Mouse (Mus musculus) limb, embryonic 12.5 days (tissue): ENCODE data around the gene Rhot2. TPM values are rescaled to one million over a fixed set of nuclear protein-coding genes. Genes with fewer than 3 reads are reported as not detected.

Experiments used
- ATAC-seq: fragments of 200-750 bp; cut with Nextera tagmentation; 2 replicates; pipeline ENCODE4 v1.8.0; 2017; ENCODE audit warnings: low read depth, moderate TSS enrichment; ENCODE audit not compliant: insufficient number of reproducible peaks, insufficient read depth, low FRiP score, low TSS enrichment
- H3K27ac ChIP-seq: fragments of 300-500 bp; sonication (generic); 2 replicates; pipeline ENCODE4 v1.5.1; 2016; ENCODE audit warnings: mild to moderate bottlenecking, moderate library complexity
- H3K27me3 ChIP-seq: fragments of 300-500 bp; sonication (generic); 2 replicates; pipeline ENCODE4 v1.6.1; 2016; ENCODE audit warnings: mild to moderate bottlenecking, moderate library complexity
- H3K36me3 ChIP-seq: fragments of 300-500 bp; sonication (generic); 2 replicates; pipeline ENCODE4 v1.6.1; 2016; ENCODE audit warnings: mild to moderate bottlenecking, moderate library complexity
- H3K4me1 ChIP-seq: fragments of 300-500 bp; sonication (generic); replicated peaks from 2 replicates; pipeline ENCODE4 v1.6.1; 2016
- H3K4me2 ChIP-seq: fragments of 300-500 bp; sonication (generic); 2 replicates; pipeline ENCODE4 v1.6.1; 2016; ENCODE audit warnings: mild to moderate bottlenecking, moderate library complexity
- H3K4me3 ChIP-seq: fragments of 300-500 bp; sonication (generic); replicated peaks from 2 replicates; pipeline ENCODE4 v1.5.1; 2016; ENCODE audit warnings: mild to moderate bottlenecking
- H3K9ac ChIP-seq: fragments of 300-500 bp; sonication (generic); replicated peaks from 2 replicates; pipeline ENCODE4 v1.6.1; 2016; ENCODE audit warnings: mild to moderate bottlenecking, moderate library complexity
- H3K9me3 ChIP-seq: fragments of 300-500 bp; sonication (generic); 2 replicates; pipeline ENCODE4 v1.6.1; 2016; ENCODE audit warnings: mild to moderate bottlenecking, moderate library complexity
- WGBS: fragments of 180-500 bp; shearing (Covaris S2); methylation state at CpG from one replicate; pipeline ENCODE4 v1.1.7; 2016; 5-methylcytosine and 5-hydroxymethylcytosine counted together
- polyA plus RNA-seq: library from polyadenylated mRNA; unstranded; fragments of >200 nt; fragmentation: Nextera tagmentation; extraction: Ambion mirVana; gene quantifications from 2 replicates; pipeline ENCODE4 v1.2.1, GENCODE M21; 2016

Rhot2 gene
- polyA plus RNA-seq, 1 experiment from 2014 or later: 23.6 TPM

GRCm38 (mm10) chr17:25825984-25826570 lies 18.6 kb downstream of the Rhot2 start:
- H3K9me3 ChIP-seq: no peaks in the 10 kb centered on the region
- no peak overlapping the region for H3K9ac ChIP-seq
- H3K4me3 ChIP-seq: no peak overlapping the region
- H3K4me1 ChIP-seq: peaks cover 42% of the 10 kb centered on the region
- H3K27ac ChIP-seq: no peak overlapping the region
- peaks cover 13% of the 10 kb centered on the region for H3K27me3 ChIP-seq
- H3K4me2 ChIP-seq: no peak overlapping the region
- 93% methylated on average over 27 of the region's 27 CpGs for WGBS
- no peak for ATAC-seq
- peaks cover 44% of the 10 kb centered on the region for H3K36me3 ChIP-seq

DNA sequence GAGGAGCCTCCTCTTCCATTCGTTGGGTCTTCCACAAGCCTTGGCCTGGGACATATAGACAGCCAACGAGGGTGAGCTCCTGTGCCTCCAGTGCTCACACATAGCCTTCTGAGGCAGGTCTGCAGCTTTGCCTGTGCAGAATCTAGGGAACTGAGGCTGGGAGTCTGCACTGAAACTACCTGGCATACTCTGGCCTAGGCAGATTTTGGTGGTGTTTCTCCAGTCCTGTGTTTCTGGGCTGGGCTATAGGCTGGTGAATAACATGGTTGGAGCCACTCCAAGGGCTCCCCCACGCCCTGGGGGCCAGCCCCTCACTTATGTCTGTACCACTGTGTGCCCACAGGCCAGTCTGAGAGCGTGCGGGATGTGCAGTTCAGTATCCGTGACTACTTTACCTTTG lies 19.3 kb downstream of the Rhot2 start:
- ATAC-seq: no peak
- no peak overlapping the region for H3K4me3 ChIP-seq
- WGBS: 93% methylated on average over 6 of the region's 6 CpGs
- H3K27me3 ChIP-seq: peaks cover 20% of the 10 kb centered on the region
- no peak overlapping the region for H3K9ac ChIP-seq
- no peaks in the 10 kb centered on the region for H3K9me3 ChIP-seq
- no peak overlapping the region for H3K4me2 ChIP-seq
- H3K4me1 ChIP-seq: peaks cover 36% of the 10 kb centered on the region
- peaks cover 36% of the 10 kb centered on the region for H3K36me3 ChIP-seq
- H3K27ac ChIP-seq: no peak overlapping the region

DNA sequence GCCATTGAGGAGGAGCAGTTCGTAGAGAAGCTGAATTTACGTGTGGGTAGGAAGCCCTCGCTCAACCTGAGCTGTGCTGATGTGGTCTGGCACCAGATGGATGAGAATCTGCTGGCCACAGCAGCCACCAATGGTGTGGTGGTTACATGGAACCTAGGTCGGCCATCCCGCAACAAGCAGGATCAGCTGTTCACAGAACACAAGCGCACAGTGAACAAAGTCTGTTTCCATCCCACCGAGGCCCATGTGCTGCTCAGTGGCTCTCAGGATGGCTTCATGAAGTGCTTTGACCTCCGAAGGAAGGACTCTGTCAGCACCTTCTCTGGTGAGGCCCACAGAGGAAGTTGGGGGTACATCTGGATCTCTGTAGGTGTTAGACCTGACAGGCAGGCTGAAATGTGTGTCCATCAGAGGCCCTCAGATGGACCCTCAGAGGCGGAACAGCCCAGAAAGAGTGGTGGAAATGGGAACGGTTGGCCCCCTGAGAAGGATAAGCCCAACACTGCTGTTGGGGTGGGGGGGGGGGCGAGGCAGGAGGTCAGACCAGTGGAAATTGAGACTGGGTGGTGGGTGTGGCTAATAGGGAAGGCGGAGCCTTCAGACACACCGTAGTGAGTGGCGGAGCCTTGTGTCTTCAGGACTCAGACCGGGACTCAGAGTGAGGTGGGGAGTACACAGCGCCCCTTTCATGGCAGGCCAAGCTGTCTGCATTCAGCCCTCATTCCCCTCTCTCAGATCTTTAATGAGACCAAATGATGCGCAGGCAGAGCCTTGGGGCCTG lies 20.1 kb downstream of the Rhot2 start:
- H3K4me1 ChIP-seq: peaks cover 29% of the 10 kb centered on the region
- WGBS: 74% methylated on average over 17 of the region's 17 CpGs
- H3K36me3 ChIP-seq: peaks cover 29% of the 10 kb centered on the region

GRCm38 (mm10) chr17:25823452-25823851 lies 21.2 kb downstream of the Rhot2 start, which contains the start of gene Wdr24:
TSS of gene Wdr24 (plus strand) at chr17:25823627.
- peaks cover 28% of the 10 kb centered on the region for H3K36me3 ChIP-seq
- H3K9me3 ChIP-seq: no peaks in the 10 kb centered on the region
- H3K27ac ChIP-seq: 0 out of 2 replicates have a peak within 1 kb of the TSS, but pooled peaks have one; percentile 20
- peak within 1 kb of the TSS; percentile 83 for H3K4me2 ChIP-seq
- H3K4me1 ChIP-seq: peaks cover 25% of the 10 kb centered on the region
- under 1% methylated on average over 18 of the region's 18 CpGs for WGBS
- ATAC-seq: 0 out of 2 replicates have a peak, but pooled peaks have one; percentile 23
- peak within 1 kb of the TSS; percentile 55 for H3K9ac ChIP-seq
- peak within 1 kb of the TSS; percentile 53 for H3K4me3 ChIP-seq
- peaks cover 38% of the 10 kb centered on the region for H3K27me3 ChIP-seq

More for the DNA sequence above, 20.1 kb downstream of the Rhot2 start:
- Histone ChIP-seq H3K9ac (peak overlapping the region; percentile 55), H3K4me3 (peak overlapping the region; percentile 53), H3K9me3 (no peaks in the 10 kb centered on the region), H3K4me2 (peak overlapping the region; percentile 83), H3K27me3 (peaks cover 27% of the 10 kb centered on the region), H3K27ac (no peak overlapping the region)
- no peak for ATAC-seq

DNA sequence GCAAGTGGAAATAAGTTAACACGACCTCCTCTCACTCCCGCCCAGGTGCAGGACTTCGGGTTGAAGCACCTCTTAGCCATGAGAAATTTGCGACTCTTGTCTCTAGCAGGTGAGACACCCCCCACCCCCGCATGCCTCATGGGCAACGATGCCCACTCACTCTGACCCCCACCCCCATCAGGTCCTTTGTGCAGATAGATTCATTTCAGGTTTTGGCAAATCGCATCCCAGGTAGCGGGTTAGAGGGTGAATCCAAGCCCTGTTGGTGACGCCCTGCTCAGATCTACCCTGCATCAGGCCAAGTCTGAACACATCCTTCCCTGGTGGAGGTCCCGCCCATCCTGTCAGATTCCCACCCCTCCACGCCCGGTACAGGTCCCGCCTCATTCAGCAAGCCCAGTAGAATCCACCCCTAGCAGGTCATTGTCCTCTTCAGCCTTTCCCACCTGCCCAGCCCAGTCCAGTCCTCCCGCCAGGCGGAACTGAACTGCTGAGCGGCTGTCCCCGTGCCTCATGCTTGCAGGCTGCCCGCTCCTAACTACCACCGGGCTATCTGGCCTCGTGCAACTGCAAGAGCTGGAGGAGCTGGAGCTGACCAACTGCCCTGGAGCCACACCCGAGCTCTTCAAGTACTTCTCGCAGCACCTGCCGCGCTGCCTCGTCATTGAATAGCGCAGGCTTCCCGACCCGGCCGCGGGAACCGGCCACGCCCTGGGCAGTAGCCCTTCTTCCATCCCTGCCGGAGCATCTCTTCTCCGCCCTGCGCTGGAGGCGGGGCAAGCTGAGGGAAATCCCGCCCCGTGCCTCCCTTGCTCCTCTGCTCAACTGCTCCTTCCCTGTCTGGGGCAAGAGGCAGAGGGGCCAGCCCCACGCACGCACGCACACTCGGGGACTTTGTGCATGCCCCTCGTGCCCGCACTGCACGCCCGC lies 25.5 kb downstream of the Rhot2 start:
- H3K27me3 ChIP-seq: peaks cover 72% of the 10 kb centered on the region
- no peaks in the 10 kb centered on the region for H3K9me3 ChIP-seq
- H3K9ac ChIP-seq: no peak overlapping the region; the same call in 1 of the 2 replicates
- H3K36me3 ChIP-seq: no peaks in the 10 kb centered on the region
- H3K4me1 ChIP-seq: peaks cover 4% of the 10 kb centered on the region
- peak overlapping the region; percentile 28 for H3K4me2 ChIP-seq
- WGBS: 6% methylated on average over 46 of the region's 46 CpGs
- no peak for ATAC-seq
- H3K27ac ChIP-seq: no peak overlapping the region
- peak overlapping the region; percentile 14; the same call in 1 of the 2 replicates for H3K4me3 ChIP-seq

DNA sequence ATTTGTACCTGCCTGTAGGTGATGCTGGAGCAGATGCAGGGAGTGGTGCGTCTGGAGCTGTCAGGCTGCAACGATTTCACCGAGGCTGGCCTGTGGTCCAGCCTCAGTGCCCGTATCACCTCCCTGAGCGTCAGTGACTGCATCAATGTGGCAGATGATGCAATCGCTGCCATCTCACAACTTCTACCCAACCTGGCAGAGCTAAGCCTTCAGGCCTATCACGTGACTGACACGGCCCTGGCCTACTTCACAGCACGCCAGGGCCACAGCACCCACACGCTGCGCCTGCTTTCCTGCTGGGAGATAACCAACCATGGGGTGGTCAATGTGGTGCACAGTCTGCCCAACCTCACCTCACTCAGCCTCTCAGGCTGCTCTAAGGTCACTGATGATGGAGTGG lies 27.0 kb downstream of the Rhot2 start:
- H3K27ac ChIP-seq: no peak overlapping the region
- H3K4me3 ChIP-seq: no peak overlapping the region
- peaks cover 84% of the 10 kb centered on the region for H3K27me3 ChIP-seq
- no peaks in the 10 kb centered on the region for H3K9me3 ChIP-seq
- 80% methylated on average over 11 of the region's 11 CpGs for WGBS
- no peak overlapping the region for H3K4me2 ChIP-seq
- no peaks in the 10 kb centered on the region for H3K36me3 ChIP-seq
- H3K9ac ChIP-seq: no peak overlapping the region
- no peak for ATAC-seq
- H3K4me1 ChIP-seq: no peaks in the 10 kb centered on the region; the same call in 1 of the 2 replicates

DNA sequence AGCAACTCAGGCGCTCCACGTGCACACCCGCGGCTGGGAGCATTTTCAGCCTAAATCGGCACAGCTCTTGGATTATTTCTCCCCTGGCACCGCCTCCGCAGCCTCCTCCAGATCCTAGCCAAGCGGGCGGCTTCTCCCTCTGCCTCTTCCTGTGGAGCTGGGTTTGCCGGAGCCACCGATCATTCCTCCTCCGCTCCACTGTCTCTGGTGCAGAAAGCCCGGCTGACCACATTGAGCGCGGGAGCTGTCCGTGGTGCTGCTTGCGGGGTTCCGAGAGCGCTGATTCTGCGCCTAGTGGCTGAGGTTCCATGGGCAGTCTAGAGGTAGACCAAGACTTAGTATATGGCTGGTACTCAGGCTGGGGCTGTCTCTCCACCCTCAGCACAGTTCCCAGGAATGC lies 31.2 kb downstream of the Rhot2 start:
- Histone ChIP-seq H3K27me3 (peaks cover 88% of the 10 kb centered on the region), H3K36me3 (no peaks in the 10 kb centered on the region), H3K9me3 (no peaks in the 10 kb centered on the region), H3K4me2 (no peak overlapping the region), H3K27ac (no peak overlapping the region), H3K9ac (no peak overlapping the region), H3K4me3 (no peak overlapping the region), H3K4me1 (peaks cover 8% of the 10 kb centered on the region)
- 4% methylated on average over 20 of the region's 20 CpGs for whole genome bisulfite sequencing
- no peak; the same call in 1 of the 2 replicates for ATAC-seq

GRCm38 (mm10) chr17:25810890-25811289 lies 33.8 kb downstream of the Rhot2 start:
- H3K4me1 ChIP-seq: peaks cover 8% of the 10 kb centered on the region
- no peak overlapping the region for H3K4me3 ChIP-seq
- no peaks in the 10 kb centered on the region for H3K36me3 ChIP-seq
- WGBS: 72% methylated on average over 4 of the region's 4 CpGs
- H3K27ac ChIP-seq: no peak overlapping the region
- ATAC-seq: no peak
- H3K9ac ChIP-seq: no peak overlapping the region
- H3K4me2 ChIP-seq: no peak overlapping the region
- no peaks in the 10 kb centered on the region for H3K9me3 ChIP-seq
- H3K27me3 ChIP-seq: peaks cover 83% of the 10 kb centered on the region

GRCm38 (mm10) chr17:25809606-25810340 lies 34.9 kb downstream of the Rhot2 start:
- H3K9ac ChIP-seq: peak overlapping the region; percentile 66
- peak overlapping the region; percentile 96 for H3K4me2 ChIP-seq
- peaks cover 81% of the 10 kb centered on the region for H3K27me3 ChIP-seq
- no peaks in the 10 kb centered on the region for H3K36me3 ChIP-seq
- H3K9me3 ChIP-seq: no peaks in the 10 kb centered on the region
- 12% methylated on average over 25 of the region's 25 CpGs for WGBS
- no peak overlapping the region for H3K27ac ChIP-seq
- no peak; the same call in 1 of the 2 replicates for ATAC-seq
- H3K4me3 ChIP-seq: peak overlapping the region; percentile 71
- peaks cover 8% of the 10 kb centered on the region for H3K4me1 ChIP-seq

DNA sequence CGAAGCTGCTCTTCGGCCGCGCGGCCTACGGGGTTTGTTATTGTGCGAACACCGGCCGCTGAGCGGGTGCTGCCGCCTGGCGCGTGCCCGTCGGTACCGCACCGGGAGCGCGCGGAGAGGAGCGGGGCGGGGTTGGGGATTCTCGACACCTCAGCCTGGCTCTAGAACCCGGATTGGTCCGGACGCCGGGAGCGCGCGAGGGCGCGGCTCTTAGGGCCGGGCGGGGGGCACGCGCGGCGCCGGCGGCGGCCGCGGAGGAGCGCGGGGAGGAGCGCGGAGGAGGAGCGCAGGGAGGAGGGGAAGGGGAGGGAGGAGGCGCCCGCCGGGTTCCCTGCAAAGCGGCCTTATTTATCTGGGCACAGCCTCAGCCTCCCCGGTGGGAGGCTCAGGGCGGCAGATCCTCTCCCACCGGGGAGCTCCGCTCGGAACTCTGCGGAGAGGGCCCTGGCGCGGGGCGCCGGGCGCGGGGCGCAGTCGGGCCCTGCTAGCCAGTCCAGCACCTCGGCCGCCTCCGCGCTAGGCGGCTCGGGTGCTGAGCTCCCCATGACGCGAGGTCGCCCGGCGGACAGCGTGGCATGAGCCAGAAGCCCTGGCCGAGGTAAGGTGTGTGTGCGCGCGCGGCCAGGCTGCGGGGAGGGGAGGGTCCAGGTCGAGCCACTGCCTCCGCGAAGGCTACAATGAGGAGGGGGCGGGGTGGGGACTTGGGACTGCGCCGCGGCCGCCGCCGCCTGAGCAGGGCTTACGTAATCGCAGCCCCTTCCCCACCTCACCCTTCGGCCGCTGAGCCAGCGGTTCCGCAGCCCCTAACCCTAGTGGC lies 35.7 kb downstream of the Rhot2 start, which contains the start of gene Fbxl16:
Gene Fbxl16 (plus strand): TSS at position 297 of the 817 bp plus-strand sequence.
- peaks cover 79% of the 10 kb centered on the region for H3K27me3 ChIP-seq
- ATAC-seq: peak; percentile 60

More for the DNA sequence above, 35.7 kb downstream of the Rhot2 start, which contains the start of gene Fbxl16:
- Histone ChIP-seq H3K36me3 (no peaks in the 10 kb centered on the region), H3K9me3 (no peaks in the 10 kb centered on the region), H3K27ac (no peak within 1 kb of the TSS), H3K9ac (peak within 1 kb of the TSS; percentile 66), H3K4me3 (peak within 1 kb of the TSS; percentile 71), H3K4me1 (peaks cover 8% of the 10 kb centered on the region), H3K4me2 (peak within 1 kb of the TSS; percentile 96)
- under 1% methylated on average over 97 of the region's 100 CpGs for WGBS
